14 mouse cellular contexts compared by ENCODE assay signal in the genomic region with DNA sequence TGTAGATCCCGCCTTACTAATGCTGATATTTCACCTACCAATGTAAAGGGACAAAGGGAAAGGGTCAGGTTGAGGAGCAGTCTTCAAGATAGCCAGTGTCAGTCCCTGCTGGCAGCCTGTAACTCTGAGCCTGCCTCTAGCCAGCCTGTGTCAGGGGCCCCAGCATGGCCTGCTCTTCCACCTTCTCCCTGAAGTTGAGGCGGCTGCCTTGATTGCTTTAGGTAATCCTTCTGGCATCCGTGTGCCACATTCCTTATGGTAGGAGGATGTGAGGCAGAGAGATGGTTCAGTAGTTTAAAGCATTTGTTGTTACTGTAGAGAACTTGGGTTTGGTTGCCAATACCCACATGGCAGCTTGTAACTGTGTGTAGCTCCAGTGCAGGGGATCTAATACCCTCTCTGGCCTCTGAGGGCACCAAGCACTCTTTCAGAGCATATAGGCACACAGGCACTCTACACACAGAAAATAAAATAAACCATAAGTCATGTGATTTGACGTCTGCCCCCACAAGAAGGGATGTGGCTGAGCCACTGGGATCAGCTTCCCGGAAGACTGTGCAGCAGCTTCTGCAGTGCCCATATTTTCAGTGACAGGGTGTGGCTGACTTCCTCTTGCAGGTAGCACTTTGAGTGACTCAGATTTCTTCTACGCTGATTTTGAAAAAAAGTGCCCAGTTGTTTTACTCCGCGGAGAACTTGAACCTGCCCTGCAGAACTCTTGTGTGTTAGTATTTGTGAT.
A peak's percentile ranks its signal among the peaks of the same experiment; 100 is the strongest.
DNase-seq lines count a peak whose midpoint lies in the region; ATAC-seq and TF ChIP-seq lines count a peak whose summit lies in the region.
"Had no signal": no experiment of that assay in that cellular context is flagged by ENCODE, and none has a peak within 500 bp of the region (broad histone marks: within the 10 kb centered on the region; RNA-seq: fewer than 3 reads in every experiment).

No protein-coding gene starts in this region.

- TF ChIP-seq CTCF in intestine, postnatal 0 days (IDR thresholded peaks at IDR 0.05; ENCODE audit: low read depth), result no peak

- peaks cover 9% of the 10 kb centered on the region; the same call in 1 of the 2 replicates for H3K4me1 ChIP-seq in intestine, postnatal 0 days (replicated peaks; ENCODE audit: control insufficient read depth, insufficient read depth, low read length)
- peaks cover 41% of the 10 kb centered on the region for H3K4me1 ChIP-seq in midbrain, embryonic 10.5 days

- no peak overlapping the region for H3K4me2 ChIP-seq in intestine, postnatal 0 days (replicated peaks; ENCODE audit: low read depth)
- H3K4me2 ChIP-seq: embryonic facial prominence, embryonic 13.5 days; hindbrain, embryonic 15.5 days; kidney, embryonic 15.5 days had no signal

- H3K4me3 ChIP-seq in intestine, postnatal 0 days (ENCODE audit: low read depth, low read length), result no peak overlapping the region
- H3K4me3 ChIP-seq in midbrain, embryonic 10.5 days, result no peak overlapping the region
- H3K4me3 ChIP-seq: embryonic facial prominence, embryonic 13.5 days; hindbrain, embryonic 15.5 days; kidney, embryonic 15.5 days had no signal

- no peaks in the 10 kb centered on the region; the same call in 1 of the 2 replicates for H3K36me3 ChIP-seq in intestine, postnatal 0 days (ENCODE audit: control insufficient read depth, insufficient read depth)
- no peaks in the 10 kb centered on the region for H3K36me3 ChIP-seq in midbrain, embryonic 10.5 days
- H3K36me3 ChIP-seq: embryonic facial prominence, embryonic 13.5 days; hindbrain, embryonic 15.5 days; kidney, embryonic 15.5 days had no signal

- peak; percentile 80 for ATAC-seq in CD4-positive, CD25-positive, alpha-beta regulatory T cell, adult 4 months
- ATAC-seq in intestine, postnatal 0 days, result peak; percentile 37; the same call in 1 of the 2 replicates

- no peak overlapping the region; the same call in 1 of the 2 replicates for H3K27ac ChIP-seq in intestine, postnatal 0 days (ENCODE audit: low read depth, low read length)
- H3K27ac ChIP-seq in midbrain, embryonic 10.5 days (replicated peaks), result no peak overlapping the region
- H3K27ac ChIP-seq: embryonic facial prominence, embryonic 13.5 days; hindbrain, embryonic 15.5 days; kidney, embryonic 15.5 days had no signal

- peak; percentile 86 for DNase-seq in CD4-positive helper T cell, adult 2 months (ENCODE audit: low read depth, low spot score)
- peak; percentile 59 for DNase-seq in thymus, postnatal 0 days (ENCODE audit: low spot score)
- DNase-seq in midbrain, embryonic 10.5 days (ENCODE audit: low spot score), result no peak
- DNase-seq in testis, postnatal 10 days (ENCODE audit: low spot score), result no peak
- DNase-seq in urinary bladder, adult 2 months (ENCODE audit: low spot score), result no peak
- DNase-seq: cerebellum, adult 2 months; gastrocnemius, postnatal 14 days; heart, postnatal 10 days; liver had no signal

- WGBS in intestine, postnatal 0 days, result 47% methylated on average over 8 of the region's 8 CpGs
- WGBS in midbrain, embryonic 10.5 days, result 89% methylated on average over 8 of the region's 8 CpGs

- H3K9ac ChIP-seq in intestine, postnatal 0 days (ENCODE audit: low read depth, low read length), result no peak overlapping the region
- H3K9ac ChIP-seq: embryonic facial prominence, embryonic 13.5 days; hindbrain, embryonic 15.5 days; kidney, embryonic 15.5 days had no signal

- no peaks in the 10 kb centered on the region for H3K27me3 ChIP-seq in intestine, postnatal 0 days (replicated peaks; ENCODE audit: control insufficient read depth, insufficient read depth, low read length)
- H3K27me3 ChIP-seq in midbrain, embryonic 10.5 days (ENCODE audit: low read depth, poor library complexity, severe bottlenecking), result no peaks in the 10 kb centered on the region
- H3K27me3 ChIP-seq: embryonic facial prominence, embryonic 13.5 days; hindbrain, embryonic 15.5 days; kidney, embryonic 15.5 days had no signal

- H3K9me3 ChIP-seq in intestine, postnatal 0 days (ENCODE audit: control insufficient read depth), result no peaks in the 10 kb centered on the region
- H3K9me3 ChIP-seq in midbrain, embryonic 10.5 days (replicated peaks), result no peaks in the 10 kb centered on the region
- H3K9me3 ChIP-seq: embryonic facial prominence, embryonic 13.5 days; hindbrain, embryonic 15.5 days; kidney, embryonic 15.5 days had no signal

Comparison
In these comparisons a context has a peak if more than half of its experiments do, and no peak if none do; other contexts are left out.
1. DNase-seq: peak in CD4-positive helper T cell, adult 2 months (single experiment) and thymus, postnatal 0 days (single experiment); none in midbrain, embryonic 10.5 days (single experiment), testis, postnatal 10 days (single experiment) and urinary bladder, adult 2 months (single experiment).